Mouse (Mus musculus): Measurements from ENCODE around the gene Vmn1r27. TPM values are rescaled to one million over a fixed set of nuclear protein-coding genes. Genes with fewer than 3 reads are reported as not detected.

The Vmn1r27 gene
- polyA plus RNA-seq (2016; fragmentation: Nextera tagmentation; extraction: Ambion mirVana) = not detected in 2 replicates

DNA sequence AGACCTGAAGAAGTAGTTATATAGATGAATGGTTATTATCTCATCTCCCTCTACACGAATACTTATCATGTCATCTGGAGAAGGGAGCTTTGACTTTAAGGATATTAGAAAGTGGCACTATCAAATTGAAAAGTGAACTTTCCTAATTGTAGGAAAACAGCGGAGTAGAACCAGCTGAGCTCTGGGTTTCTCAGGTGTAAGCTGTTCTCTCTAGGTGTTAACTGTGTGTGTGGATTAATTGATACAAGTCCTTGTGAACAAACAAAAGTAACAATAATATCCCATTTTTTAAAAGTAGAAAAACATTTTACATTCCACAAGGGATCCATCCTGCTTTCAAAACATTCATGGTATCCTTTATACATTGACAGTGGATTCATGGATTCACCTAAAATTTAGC lies at the start of gene Vmn1r27:
Gene Vmn1r27 (minus strand): TSS at position 101 of the 400 bp plus-strand sequence.
- Histone ChIP-seq H3K9ac (no peak within 1 kb of the TSS), H3K4me3 (no peak within 1 kb of the TSS), H3K27ac (no peak within 1 kb of the TSS), H3K36me3 (no peaks in the 10 kb centered on the region), H3K9me3 (replicated peaks) (no peaks in the 10 kb centered on the region), H3K4me2 (replicated peaks) (no peak within 1 kb of the TSS), H3K4me1 (no peaks in the 10 kb centered on the region), H3K27me3 (no peaks in the 10 kb centered on the region)
- WGBS = 84% methylated on average over 2 of the region's 2 CpGs
- no peak for ATAC-seq (ENCODE audit: low FRiP score)

DNA sequence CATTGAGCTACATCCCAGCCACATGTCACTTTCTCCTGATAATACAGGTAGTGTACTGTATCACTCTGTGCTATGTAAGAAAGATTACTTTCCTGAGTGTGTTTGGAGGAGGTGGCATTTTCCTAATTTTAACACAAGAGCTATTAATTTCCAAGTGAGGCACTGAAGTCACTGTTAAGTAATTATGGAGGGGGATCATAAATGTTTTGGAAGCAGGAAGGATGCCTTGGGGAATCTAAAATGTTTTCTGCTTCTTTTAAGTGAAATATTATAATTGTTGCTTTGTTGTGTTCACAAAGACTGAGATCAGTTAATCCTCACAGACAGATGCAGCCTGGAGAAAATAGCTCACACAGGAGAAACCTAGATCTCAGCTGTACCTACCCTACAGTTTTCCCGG lies 43.1 kb upstream of the Vmn1r27 start, which contains the start of gene Vmn1r28:
Gene Vmn1r28 (plus strand): TSS at position 301 of the 400 bp plus-strand sequence.
- Histone ChIP-seq H3K4me1 (no peaks in the 10 kb centered on the region), H3K9me3 (replicated peaks) (no peaks in the 10 kb centered on the region), H3K9ac (no peak within 1 kb of the TSS), H3K27ac (no peak within 1 kb of the TSS), H3K4me3 (no peak within 1 kb of the TSS), H3K36me3 (no peaks in the 10 kb centered on the region), H3K27me3 (no peaks in the 10 kb centered on the region), H3K4me2 (replicated peaks) (no peak within 1 kb of the TSS)
- 79% methylated on average over 1 of the region's 1 CpGs for WGBS
- ATAC-seq (ENCODE audit: low FRiP score) = no peak

DNA sequence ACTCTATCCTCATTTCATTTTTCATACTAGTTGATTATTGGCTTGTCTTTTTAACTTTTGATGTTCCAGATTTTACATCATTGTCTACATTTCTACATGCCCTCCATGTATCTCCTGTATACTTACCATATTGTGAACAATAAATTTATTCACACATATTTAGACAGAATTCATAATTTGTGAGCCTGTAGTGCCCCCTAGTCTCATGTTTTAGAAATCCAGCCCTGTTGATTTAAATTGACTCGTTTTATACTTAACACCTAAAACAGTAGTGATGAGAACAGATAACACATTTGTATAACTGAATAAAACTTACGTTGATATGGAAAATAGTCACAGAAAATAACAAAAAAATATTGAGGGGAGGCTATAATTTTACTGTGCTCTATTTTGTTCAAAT lies 2.5 kb downstream of the Vmn1r27 start:
- Histone ChIP-seq H3K4me2 (replicated peaks) (no peak overlapping the region), H3K36me3 (no peaks in the 10 kb centered on the region), H3K9me3 (replicated peaks) (no peaks in the 10 kb centered on the region), H3K4me3 (no peak overlapping the region), H3K4me1 (no peaks in the 10 kb centered on the region), H3K9ac (no peak overlapping the region), H3K27ac (no peak overlapping the region), H3K27me3 (no peaks in the 10 kb centered on the region)
- ATAC-seq (ENCODE audit: low FRiP score) = no peak
- WGBS = 81% methylated on average over 2 of the region's 2 CpGs

Other genes starting within 250 kb of the Vmn1r27 start
- gene Vmn1r25, start 238.0 kb downstream of the Vmn1r27 start, polyA plus RNA-seq (2016; fragmentation: Nextera tagmentation; extraction: Ambion mirVana) = not detected in 2 replicates
- not detected in 2 replicates for gene Vmn1r26, start 203.7 kb downstream of the Vmn1r27 start, polyA plus RNA-seq (2016; fragmentation: Nextera tagmentation; extraction: Ambion mirVana)
- gene Vmn1r28, start 43.2 kb upstream of the Vmn1r27 start, polyA plus RNA-seq (2016; fragmentation: Nextera tagmentation; extraction: Ambion mirVana) = not detected in 2 replicates
- not detected in 2 replicates for gene Vmn1r29, start 82.7 kb upstream of the Vmn1r27 start, polyA plus RNA-seq (2016; fragmentation: Nextera tagmentation; extraction: Ambion mirVana)
- gene Vmn1r30, start 224.6 kb upstream of the Vmn1r27 start, polyA plus RNA-seq (2016; fragmentation: Nextera tagmentation; extraction: Ambion mirVana) = not detected in 2 replicates

Data from hindbrain, embryonic 12.5 days (tissue).